Mouse (Mus musculus): ENCODE measurements around the gene Fbxo5. TPM values are rescaled to one million over a fixed set of nuclear protein-coding genes. Genes with fewer than 3 reads are reported as not detected.

Gene Fbxo5
- polyA plus RNA-seq, 1 experiment, result 6.3 TPM

- Histone ChIP-seq H3K4me2 (ENCODE audit: low read depth) (no peak overlapping the region), H3K36me3 (ENCODE audit: control insufficient read depth, insufficient read depth) (peaks cover 36% of the 10 kb centered on the region), H3K27me3 (ENCODE audit: control insufficient read depth, insufficient read depth, insufficient read length) (no peaks in the 10 kb centered on the region), H3K4me3 (no peak overlapping the region), H3ac (ENCODE audit: control insufficient read depth, insufficient read length) (no peak overlapping the region), H3K79me2 (ENCODE audit: control insufficient read depth, insufficient read depth) (peaks cover 52% of the 10 kb centered on the region)
- TF ChIP-seq E2F4 (IDR thresholded peaks at IDR 0.05; ENCODE audit: insufficient read depth) (no peak), REST (IDR thresholded peaks at IDR 0.05; ENCODE audit: insufficient read depth, insufficient read length) (no peak), POLR2A (IDR thresholded peaks at IDR 0.05; ENCODE audit: insufficient read length, low read depth) (no peak), MYOD1 (IDR thresholded peaks at IDR 0.05; ENCODE audit: control insufficient read depth in 1 of 3, insufficient read length in 2 of 3, low read depth in 2 of 3) (no peak), TCF3 (IDR thresholded peaks at IDR 0.05; ENCODE audit: insufficient read length, low read depth) (no peak), MAX (IDR thresholded peaks at IDR 0.05; ENCODE audit: low read depth) (no peak), TCF12 (IDR thresholded peaks at IDR 0.05; ENCODE audit: insufficient read depth, poor library complexity, severe bottlenecking) (no peak), CEBPB (IDR thresholded peaks at IDR 0.05; ENCODE audit: insufficient read depth, poor library complexity, severe bottlenecking) (no peak), SRF (IDR thresholded peaks at IDR 0.05; ENCODE audit: control insufficient read depth, insufficient read length, low read depth) (no peak), POLR2AphosphoS2 (IDR thresholded peaks at IDR 0.05; ENCODE audit: insufficient read length, low read depth) (no peak), MYOG (IDR thresholded peaks at IDR 0.05; ENCODE audit: control insufficient read depth in 1 of 3, insufficient read depth in 1 of 3, insufficient read length in 2 of 3, low read depth in 2 of 3) (no peak), USF1 (IDR thresholded peaks at IDR 0.05; ENCODE audit: low read depth) (no peak)
Measured at GRCm38 (mm10) chr10:5800490-5800889, 4.9 kb downstream of the Fbxo5 start.

GRCm38 (mm10) chr10:5798069-5798468, 7.3 kb downstream of the Fbxo5 start:
- H3K36me3 ChIP-seq (ENCODE audit: control insufficient read depth, insufficient read depth), result peaks cover 36% of the 10 kb centered on the region
- H3K27me3 ChIP-seq (ENCODE audit: control insufficient read depth, insufficient read depth, insufficient read length), result no peaks in the 10 kb centered on the region
- no peak overlapping the region for H3ac ChIP-seq (ENCODE audit: control insufficient read depth, insufficient read length)

GRCm38 (mm10) chr10:5790657-5791056, 14.7 kb downstream of the Fbxo5 start:
- H3K4me3 ChIP-seq, result no peak overlapping the region
- H3K79me2 ChIP-seq (ENCODE audit: control insufficient read depth, insufficient read depth), result no peaks in the 10 kb centered on the region
- H3K27me3 ChIP-seq (ENCODE audit: control insufficient read depth, insufficient read depth, insufficient read length), result peaks cover 10% of the 10 kb centered on the region
- no peak overlapping the region for H3K4me2 ChIP-seq (ENCODE audit: low read depth)
- no peak for TF ChIP-seq E2F4 (IDR thresholded peaks at IDR 0.05; ENCODE audit: insufficient read depth)
- TF ChIP-seq TCF12 (IDR thresholded peaks at IDR 0.05; ENCODE audit: insufficient read depth, poor library complexity, severe bottlenecking), result no peak
- TF ChIP-seq MAX (IDR thresholded peaks at IDR 0.05; ENCODE audit: low read depth), result no peak
- no peak for TF ChIP-seq USF1 (IDR thresholded peaks at IDR 0.05; ENCODE audit: low read depth)
- no peak for TF ChIP-seq MYOD1 (IDR thresholded peaks at IDR 0.05; ENCODE audit: control insufficient read depth in 1 of 3, insufficient read length in 2 of 3, low read depth in 2 of 3)
- TF ChIP-seq TCF3 (IDR thresholded peaks at IDR 0.05; ENCODE audit: insufficient read length, low read depth), result no peak
- no peak for TF ChIP-seq POLR2AphosphoS2 (IDR thresholded peaks at IDR 0.05; ENCODE audit: insufficient read length, low read depth)
- no peak for TF ChIP-seq CEBPB (IDR thresholded peaks at IDR 0.05; ENCODE audit: insufficient read depth, poor library complexity, severe bottlenecking)
- no peak for TF ChIP-seq SRF (IDR thresholded peaks at IDR 0.05; ENCODE audit: control insufficient read depth, insufficient read length, low read depth)
- no peak for TF ChIP-seq REST (IDR thresholded peaks at IDR 0.05; ENCODE audit: insufficient read depth, insufficient read length)
- no peak for TF ChIP-seq POLR2A (IDR thresholded peaks at IDR 0.05; ENCODE audit: insufficient read length, low read depth)
- TF ChIP-seq MYOG (IDR thresholded peaks at IDR 0.05; ENCODE audit: control insufficient read depth in 1 of 3, insufficient read depth in 1 of 3, insufficient read length in 2 of 3, low read depth in 2 of 3), result no peak
- H3K36me3 ChIP-seq (ENCODE audit: control insufficient read depth, insufficient read depth), result no peaks in the 10 kb centered on the region
- H3ac ChIP-seq (ENCODE audit: control insufficient read depth, insufficient read length), result no peak overlapping the region

More at GRCm38 (mm10) chr10:5798069-5798468, 7.3 kb downstream of the Fbxo5 start:
- H3K79me2 ChIP-seq (ENCODE audit: control insufficient read depth, insufficient read depth), result peaks cover 34% of the 10 kb centered on the region
- no peak overlapping the region for H3K4me3 ChIP-seq
- H3K4me2 ChIP-seq (ENCODE audit: low read depth), result no peak overlapping the region
- no peak for TF ChIP-seq MYOD1 (IDR thresholded peaks at IDR 0.05; ENCODE audit: control insufficient read depth in 1 of 3, insufficient read length in 2 of 3, low read depth in 2 of 3)
- TF ChIP-seq SRF (IDR thresholded peaks at IDR 0.05; ENCODE audit: control insufficient read depth, insufficient read length, low read depth), result no peak
- TF ChIP-seq MAX (IDR thresholded peaks at IDR 0.05; ENCODE audit: low read depth), result no peak
- TF ChIP-seq REST (IDR thresholded peaks at IDR 0.05; ENCODE audit: insufficient read depth, insufficient read length), result no peak
- TF ChIP-seq CEBPB (IDR thresholded peaks at IDR 0.05; ENCODE audit: insufficient read depth, poor library complexity, severe bottlenecking), result no peak
- TF ChIP-seq POLR2AphosphoS2 (IDR thresholded peaks at IDR 0.05; ENCODE audit: insufficient read length, low read depth), result no peak
- no peak for TF ChIP-seq POLR2A (IDR thresholded peaks at IDR 0.05; ENCODE audit: insufficient read length, low read depth)
- no peak for TF ChIP-seq TCF12 (IDR thresholded peaks at IDR 0.05; ENCODE audit: insufficient read depth, poor library complexity, severe bottlenecking)
- TF ChIP-seq MYOG (IDR thresholded peaks at IDR 0.05; ENCODE audit: control insufficient read depth in 1 of 3, insufficient read depth in 1 of 3, insufficient read length in 2 of 3, low read depth in 2 of 3), result no peak
- TF ChIP-seq TCF3 (IDR thresholded peaks at IDR 0.05; ENCODE audit: insufficient read length, low read depth), result no peak
- TF ChIP-seq E2F4 (IDR thresholded peaks at IDR 0.05; ENCODE audit: insufficient read depth), result no peak
- TF ChIP-seq USF1 (IDR thresholded peaks at IDR 0.05; ENCODE audit: low read depth), result no peak

GRCm38 (mm10) chr10:5786923-5787322, 18.5 kb downstream of the Fbxo5 start:
- Histone ChIP-seq H3K4me2 (ENCODE audit: low read depth) (no peak overlapping the region), H3K27me3 (ENCODE audit: control insufficient read depth, insufficient read depth, insufficient read length) (peaks cover 10% of the 10 kb centered on the region), H3K36me3 (ENCODE audit: control insufficient read depth, insufficient read depth) (no peaks in the 10 kb centered on the region), H3K4me3 (no peak overlapping the region), H3K79me2 (ENCODE audit: control insufficient read depth, insufficient read depth) (no peaks in the 10 kb centered on the region), H3ac (ENCODE audit: control insufficient read depth, insufficient read length) (no peak overlapping the region)
- no peak for TF ChIP-seq E2F4 (IDR thresholded peaks at IDR 0.05; ENCODE audit: insufficient read depth)
- no peak for TF ChIP-seq CEBPB (IDR thresholded peaks at IDR 0.05; ENCODE audit: insufficient read depth, poor library complexity, severe bottlenecking)
- TF ChIP-seq USF1 (IDR thresholded peaks at IDR 0.05; ENCODE audit: low read depth), result no peak
- TF ChIP-seq SRF (IDR thresholded peaks at IDR 0.05; ENCODE audit: control insufficient read depth, insufficient read length, low read depth), result no peak
- TF ChIP-seq MYOG (IDR thresholded peaks at IDR 0.05; ENCODE audit: control insufficient read depth in 1 of 3, insufficient read depth in 1 of 3, insufficient read length in 2 of 3, low read depth in 2 of 3), result no peak
- no peak for TF ChIP-seq MYOD1 (IDR thresholded peaks at IDR 0.05; ENCODE audit: control insufficient read depth in 1 of 3, insufficient read length in 2 of 3, low read depth in 2 of 3)
- no peak for TF ChIP-seq MAX (IDR thresholded peaks at IDR 0.05; ENCODE audit: low read depth)
- no peak for TF ChIP-seq TCF3 (IDR thresholded peaks at IDR 0.05; ENCODE audit: insufficient read length, low read depth)
- no peak for TF ChIP-seq POLR2AphosphoS2 (IDR thresholded peaks at IDR 0.05; ENCODE audit: insufficient read length, low read depth)
- no peak for TF ChIP-seq REST (IDR thresholded peaks at IDR 0.05; ENCODE audit: insufficient read depth, insufficient read length)
- TF ChIP-seq POLR2A (IDR thresholded peaks at IDR 0.05; ENCODE audit: insufficient read length, low read depth), result no peak
- no peak for TF ChIP-seq TCF12 (IDR thresholded peaks at IDR 0.05; ENCODE audit: insufficient read depth, poor library complexity, severe bottlenecking)

Other genes with a start within 250 kb of the Fbxo5 start
- not detected for gene Myct1, start 211.8 kb downstream of the Fbxo5 start, polyA plus RNA-seq (2012; fragmentation: generic; extraction: Trizol)
- not detected for gene Vip, start 166.4 kb downstream of the Fbxo5 start, polyA plus RNA-seq (2012; fragmentation: generic; extraction: Trizol)
- gene Mtrf1l, start 18.3 kb upstream of the Fbxo5 start, polyA plus RNA-seq (2012; fragmentation: generic; extraction: Trizol), result 2.7 TPM
- 0.49 TPM for gene Rgs17, start 116.8 kb upstream of the Fbxo5 start, polyA plus RNA-seq (2012; fragmentation: generic; extraction: Trizol)